Mouse (Mus musculus) testis, postnatal 10 days (tissue): ENCODE measurements around the gene Ston1.
A peak's percentile ranks its signal among the peaks of the same experiment; 100 is the strongest.

Experiments
- DNase-seq: peaks from one replicate; pipeline ENCODE4 v3.0.0; 2021; ENCODE audit warnings: low spot score

The Ston1 gene

DNA sequence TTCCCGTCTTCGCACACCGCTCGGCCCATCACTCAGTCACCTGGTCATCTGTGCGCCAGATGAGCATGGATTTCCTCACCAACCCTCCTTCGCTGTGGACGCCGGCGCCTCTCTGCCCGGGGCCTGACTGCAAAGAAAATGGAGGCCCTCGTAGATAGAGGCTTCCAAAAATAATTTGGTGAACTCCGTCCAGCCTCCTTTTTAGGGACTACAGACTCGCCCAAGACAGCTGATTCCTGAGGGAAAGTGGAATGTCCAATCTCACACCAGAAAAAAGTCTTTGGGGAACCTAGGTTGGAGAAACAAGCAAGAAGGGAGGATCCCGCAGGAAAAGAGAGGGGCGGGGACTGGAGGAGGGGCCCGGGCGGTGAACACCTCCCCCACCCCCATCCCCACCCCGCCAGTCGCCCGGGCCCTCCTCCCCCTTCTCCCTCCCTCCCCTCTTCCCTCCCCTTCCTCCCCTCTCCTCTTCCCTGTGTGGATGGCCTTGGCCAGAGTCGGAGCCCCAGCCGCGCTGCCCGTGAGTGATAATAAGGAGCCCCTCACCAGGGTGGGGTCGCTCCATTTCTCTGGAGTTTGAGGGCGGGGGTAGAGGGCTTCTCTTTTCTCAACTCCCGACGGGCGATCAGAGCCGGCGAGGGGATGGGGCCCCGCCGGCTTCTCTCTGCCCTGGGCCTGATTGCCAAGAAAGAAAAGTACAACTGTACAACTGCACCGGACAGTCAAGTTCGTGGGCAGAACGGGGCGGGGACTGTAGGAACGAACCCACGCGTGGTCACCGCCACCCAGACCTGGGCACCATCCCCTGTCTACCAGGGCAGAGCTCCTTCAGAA, at the start of gene Ston1:
Ston1 (plus strand) TSS at position 463 of the 834 bp plus-strand sequence.
- peak; percentile 88 for DNase-seq

GRCm38 (mm10) chr17:88549411-88550191, 47.9 kb upstream of the Ston1 start:
- no peak for DNase-seq

- no peak for DNase-seq
These were observed 47.1 kb upstream of the Ston1 start for GRCm38 (mm10) chr17:88550351-88550750.

- DNase-seq = no peak
These were observed 46.2 kb upstream of the Ston1 start for GRCm38 (mm10) chr17:88550981-88551940.

DNA sequence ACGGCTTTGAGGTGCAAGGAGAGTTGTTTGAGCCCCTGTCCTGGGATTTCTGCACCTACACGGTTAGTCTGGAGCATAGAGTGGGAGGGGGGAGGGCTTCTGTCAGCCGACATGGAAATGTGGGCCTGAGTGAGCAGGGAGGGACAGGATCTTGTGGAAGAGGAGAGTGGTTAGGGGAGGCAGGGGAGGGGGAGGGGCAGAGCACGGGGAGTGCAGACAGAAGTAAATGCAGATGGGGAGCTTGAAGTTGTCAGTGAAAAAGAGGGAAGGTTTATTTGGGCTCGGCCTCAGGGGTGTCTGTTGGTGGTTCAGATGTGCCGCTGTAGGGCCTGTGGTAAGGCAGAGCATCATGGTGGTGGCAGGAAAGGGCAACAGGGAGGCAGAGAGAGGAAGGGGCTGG, 44.9 kb upstream of the Ston1 start:
- no peak for DNase-seq

DNA sequence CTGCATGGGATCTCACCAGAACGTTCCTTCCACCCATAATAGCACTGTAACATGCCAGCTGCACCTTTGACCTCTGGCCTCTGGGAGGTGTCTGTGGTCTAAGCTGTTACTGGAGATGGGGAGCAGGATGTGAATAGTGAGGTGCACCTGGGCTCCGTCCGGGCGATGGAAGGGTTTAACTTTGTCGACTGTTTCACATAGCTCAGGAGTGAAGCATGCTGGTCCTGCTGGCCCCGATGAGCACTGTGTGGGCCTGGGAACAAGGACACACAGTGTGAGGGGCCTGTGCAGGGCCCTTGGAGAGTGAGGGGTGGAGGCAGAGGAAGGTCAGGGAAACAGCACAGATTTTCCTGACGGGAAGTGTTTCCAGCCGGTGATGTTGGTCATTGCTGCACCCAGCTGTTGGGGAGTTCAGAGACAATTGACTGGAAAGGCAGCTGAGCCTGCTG, 44.5 kb upstream of the Ston1 start:
- no peak for DNase-seq

DNA sequence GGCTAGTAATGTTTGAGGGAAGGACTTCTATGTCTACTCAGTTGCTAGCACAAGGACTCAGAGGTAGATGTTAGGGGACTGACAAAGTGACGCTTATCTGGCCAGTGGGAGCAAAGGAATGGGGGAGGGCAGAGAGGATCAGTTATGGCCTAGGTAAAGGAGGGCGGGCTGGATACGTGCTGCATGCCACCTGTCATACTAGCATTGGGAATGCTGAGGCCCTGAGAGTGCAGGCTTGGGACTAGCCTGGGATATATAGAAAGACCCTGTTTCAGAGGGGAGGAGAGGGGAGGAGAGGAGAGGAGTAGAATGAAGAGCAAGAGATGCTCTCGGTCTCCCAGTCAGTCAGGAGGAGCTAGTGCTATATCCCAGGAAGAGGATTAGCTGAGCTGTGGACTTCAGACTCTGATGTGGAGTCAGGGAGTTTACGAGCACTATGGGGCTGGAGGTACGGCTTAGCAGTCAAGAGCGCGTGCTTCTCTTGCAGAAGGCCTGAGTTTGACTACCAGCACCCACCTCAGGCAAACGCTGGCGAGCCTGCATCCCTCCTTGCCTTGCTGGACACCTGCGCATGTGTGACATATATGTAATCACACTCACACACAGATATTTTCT, 43.9 kb upstream of the Ston1 start:
- DNase-seq = no peak

GRCm38 (mm10) chr17:88556176-88556575, 41.3 kb upstream of the Ston1 start:
- DNase-seq = no peak

DNA sequence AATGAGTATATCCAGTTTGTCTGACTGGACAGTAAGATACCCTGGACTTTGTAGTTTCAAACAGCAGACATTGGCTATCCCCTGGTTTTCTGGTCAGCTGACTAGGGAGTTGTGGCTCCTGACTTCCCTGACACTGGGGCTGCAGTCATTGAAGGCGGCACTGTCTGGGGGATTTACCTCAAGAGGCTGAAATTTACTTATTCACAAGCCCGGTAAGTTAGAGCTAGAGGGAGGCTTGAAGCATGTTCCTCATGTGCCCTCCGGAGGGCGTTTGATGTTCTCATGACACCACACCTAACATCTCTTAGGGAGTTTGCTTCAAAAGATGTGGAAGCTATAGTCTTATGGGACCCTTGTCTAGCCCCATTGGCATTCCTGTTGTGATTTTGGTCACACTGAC, 40.8 kb upstream of the Ston1 start:
- no peak for DNase-seq

DNA sequence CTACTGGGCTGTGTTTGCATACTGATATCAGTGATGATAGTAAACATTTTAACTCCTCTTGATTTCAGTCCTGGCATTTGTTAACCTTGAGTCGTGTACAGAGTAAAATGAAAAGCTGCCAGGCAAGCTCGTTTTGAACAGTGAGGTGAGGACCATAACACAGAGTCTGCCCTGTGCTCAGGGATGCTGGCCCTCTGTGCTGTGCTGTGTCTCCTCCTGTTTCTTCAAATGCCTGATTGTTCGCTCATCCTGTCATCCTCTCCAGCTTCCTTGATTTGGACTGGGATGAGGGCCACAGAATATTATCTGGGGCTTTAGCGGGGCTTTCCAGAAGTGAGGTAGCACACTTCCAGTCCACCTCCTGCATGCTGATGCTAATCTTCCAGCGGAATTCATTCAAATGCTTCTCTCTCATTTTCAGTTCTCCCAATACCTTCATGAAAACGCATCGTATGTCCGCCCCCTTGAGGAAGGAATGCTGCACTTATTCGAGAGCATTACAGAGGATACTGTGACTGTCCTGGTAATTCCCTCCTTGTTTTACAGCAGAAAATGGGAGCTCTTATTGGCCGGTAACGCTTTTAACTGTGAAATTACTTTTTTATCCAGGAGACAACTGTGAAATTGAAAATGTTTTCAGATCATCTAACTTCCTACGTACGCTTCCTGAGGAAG, 39.2 kb upstream of the Ston1 start:
- peak; percentile 88 for DNase-seq

GRCm38 (mm10) chr17:88563611-88564010, 33.9 kb upstream of the Ston1 start:
- DNase-seq = no peak

- DNase-seq = no peak
These were observed 27.5 kb upstream of the Ston1 start for GRCm38 (mm10) chr17:88569807-88570540.

GRCm38 (mm10) chr17:88570784-88571183, 26.7 kb upstream of the Ston1 start:
- DNase-seq = no peak

- no peak for DNase-seq
These were observed 22.7 kb upstream of the Ston1 start for GRCm38 (mm10) chr17:88574811-88575210.

DNA sequence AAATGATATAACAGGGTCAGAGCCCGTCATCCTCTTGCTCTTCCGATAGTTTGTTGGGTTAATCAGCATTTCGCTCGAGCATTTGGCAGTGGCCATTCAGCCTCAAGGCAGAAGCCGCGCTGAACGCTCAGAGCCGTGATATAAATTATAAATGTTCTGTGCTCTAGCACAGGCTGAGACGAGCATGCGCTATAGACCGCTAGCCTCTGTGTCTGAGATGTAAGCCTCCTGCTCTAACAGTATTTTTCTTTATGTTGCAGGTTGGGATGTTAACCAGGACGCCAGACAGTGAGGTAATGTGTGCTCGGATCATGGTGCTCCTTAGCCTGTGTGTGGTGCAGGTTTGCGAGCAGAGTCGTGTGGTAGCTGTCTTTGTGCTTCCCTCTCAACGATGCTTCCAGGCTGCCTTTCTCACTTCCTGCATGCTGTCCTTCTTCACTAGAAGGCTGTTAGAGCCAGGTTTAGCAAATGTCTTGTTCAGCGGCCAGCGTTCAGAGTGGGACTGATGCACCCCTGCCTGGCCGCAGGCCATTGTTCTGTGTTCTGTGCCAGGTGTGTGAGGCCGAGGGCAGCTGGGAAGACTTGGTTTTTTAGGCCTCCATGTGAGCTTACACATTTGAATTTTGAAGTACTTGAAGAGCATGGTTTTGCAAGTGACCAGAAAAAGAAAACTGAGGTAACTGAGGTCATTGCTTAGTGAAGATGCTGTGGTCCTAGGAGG, 18.8 kb upstream of the Ston1 start:
- DNase-seq = no peak

DNA sequence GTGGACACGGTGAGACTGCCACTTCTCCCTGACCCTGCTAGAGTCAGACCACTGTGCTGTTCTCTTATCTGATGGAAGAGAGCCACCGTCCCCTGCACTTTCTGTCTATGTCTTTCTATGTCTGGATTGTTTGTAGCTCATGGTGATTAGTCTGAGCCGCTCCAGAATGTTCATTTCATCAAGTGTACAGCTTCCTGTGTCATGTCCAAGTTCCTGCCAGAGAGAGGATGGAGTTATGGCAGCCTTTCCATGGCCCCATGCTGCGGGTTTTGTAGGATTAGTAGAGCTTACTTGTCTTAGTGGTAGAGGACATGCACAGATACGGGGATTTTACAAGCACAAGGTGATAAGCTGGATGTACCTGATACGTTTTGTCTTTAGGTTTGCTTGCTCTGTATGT, 16.9 kb upstream of the Ston1 start:
- DNase-seq = no peak

- no peak for DNase-seq
These were observed 15.9 kb upstream of the Ston1 start for GRCm38 (mm10) chr17:88581511-88582021.

- no peak for DNase-seq
These were observed 14.5 kb upstream of the Ston1 start for GRCm38 (mm10) chr17:88582999-88583398.

- DNase-seq = no peak
These were observed 14.1 kb upstream of the Ston1 start for GRCm38 (mm10) chr17:88583411-88583810.
